8 mouse cellular contexts compared by ENCODE assay signal in the genomic region with DNA sequence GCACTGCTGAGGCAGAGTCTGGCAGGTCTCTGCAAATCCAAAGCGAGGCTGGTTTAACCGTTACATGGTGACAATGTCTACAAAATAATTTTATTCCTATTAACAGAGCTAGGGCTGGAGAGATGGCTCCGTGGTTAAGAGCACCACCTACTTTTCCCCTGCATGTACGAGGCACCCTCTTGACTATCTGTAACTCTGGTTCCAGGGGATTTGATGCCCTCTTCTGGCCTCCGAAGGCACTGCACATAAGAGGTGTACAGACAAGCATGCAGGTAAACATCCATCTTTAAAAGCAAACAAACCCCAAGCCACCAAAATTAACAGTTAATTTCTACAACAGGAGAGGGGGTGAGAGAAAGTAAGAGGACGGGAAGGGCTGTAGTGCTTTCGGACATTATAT. TPM values are rescaled to one million over a fixed set of nuclear protein-coding genes. Genes with fewer than 3 reads are reported as not detected.
DNase-seq lines count a peak whose midpoint lies in the region; ATAC-seq and TF ChIP-seq lines count a peak whose summit lies in the region.

No protein-coding gene starts in this region.

- peak overlapping the region; percentile 79; the same call in 1 of the 2 replicates for H3K9ac ChIP-seq in intestine, embryonic 16.5 days (ENCODE audit: low read depth, low read length)

- H3K27ac ChIP-seq in gastrocnemius, adult 2 months: no peak overlapping the region
- no peak overlapping the region for H3K27ac ChIP-seq in embryonic facial prominence, embryonic 10.5 days (replicated peaks)
- H3K27ac ChIP-seq in intestine, embryonic 16.5 days (ENCODE audit: low read length): no peak overlapping the region
- no peak overlapping the region for H3K27ac ChIP-seq in macrophage

- peaks cover 63% of the 10 kb centered on the region for H3K4me1 ChIP-seq in E14TG2a.4 (replicated peaks; ENCODE audit: low read depth, low read length)
- H3K4me1 ChIP-seq in embryonic facial prominence, embryonic 10.5 days: peaks cover 27% of the 10 kb centered on the region
- H3K4me1 ChIP-seq in intestine, embryonic 16.5 days (ENCODE audit: control insufficient read depth, insufficient read depth, low read length): peaks cover 11% of the 10 kb centered on the region

- DNase-seq in gastrocnemius, adult 2 months: no peak
- DNase-seq in gastrocnemius, adult 8-10 months (ENCODE audit: low spot score in 2 of 2): no peak
- DNase-seq in embryonic facial prominence, embryonic 10.5 days (ENCODE audit: low spot score): peak; percentile 35
- peak; percentile 53 for DNase-seq in testis, postnatal 10 days (ENCODE audit: low spot score)

- H3K27me3 ChIP-seq in E14TG2a.4 (ENCODE audit: insufficient read depth, low read length): no peaks in the 10 kb centered on the region
- no peaks in the 10 kb centered on the region for H3K27me3 ChIP-seq in embryonic facial prominence, embryonic 10.5 days (replicated peaks; ENCODE audit: low read depth, poor library complexity, severe bottlenecking)
- no peaks in the 10 kb centered on the region for H3K27me3 ChIP-seq in intestine, embryonic 16.5 days (replicated peaks; ENCODE audit: control insufficient read depth, insufficient read depth, low read length)

- peaks cover 92% of the 10 kb centered on the region for H3K79me2 ChIP-seq in macrophage (ENCODE audit: inconsistent target)

- TF ChIP-seq CTCF in gastrocnemius, adult 2 months (IDR thresholded peaks at IDR 0.05): peak; percentile 24; the same call in 1 of the 2 replicates
- TF ChIP-seq CTCF in E14TG2a.4 (conservative IDR thresholded peaks at IDR 0.05; ENCODE audit: low read length): peak; percentile 75

- 88% methylated on average over 7 of the region's 7 CpGs for WGBS in embryonic facial prominence, embryonic 10.5 days
- 72% methylated on average over 7 of the region's 7 CpGs for WGBS in intestine, embryonic 16.5 days
- WGBS in macrophage (ENCODE audit: missing documents): 89% methylated on average over 7 of the region's 7 CpGs

- H3K9me3 ChIP-seq in E14TG2a.4 (ENCODE audit: low read length): no peaks in the 10 kb centered on the region
- H3K9me3 ChIP-seq in embryonic facial prominence, embryonic 10.5 days: no peaks in the 10 kb centered on the region
- no peaks in the 10 kb centered on the region for H3K9me3 ChIP-seq in intestine, embryonic 16.5 days (ENCODE audit: control insufficient read depth, low read length)

- H3K4me2 ChIP-seq in intestine, embryonic 16.5 days (ENCODE audit: low read depth, low read length): peak overlapping the region; percentile 70

- H3K36me3 ChIP-seq in E14TG2a.4 (ENCODE audit: insufficient read depth, low read length): peaks cover 40% of the 10 kb centered on the region
- peaks cover 43% of the 10 kb centered on the region for H3K36me3 ChIP-seq in embryonic facial prominence, embryonic 10.5 days (replicated peaks)
- H3K36me3 ChIP-seq in intestine, embryonic 16.5 days (ENCODE audit: control insufficient read depth, insufficient read depth, low read length): 0 out of 2 replicates have a peak, but pooled peaks cover 7% of the 10 kb centered on the region
- no peaks in the 10 kb centered on the region for H3K36me3 ChIP-seq in macrophage (ENCODE audit: inconsistent target)

- intact Hi-C loops in gastrocnemius, adult 2 months (cut with DNase I): loop anchor here (5.0 kb wide), 1 partner anchor 121 kb away; the partner anchor contains the start of gene Btbd7

- peak overlapping the region; percentile 98 for H3K4me3 ChIP-seq in gastrocnemius, adult 2 months
- H3K4me3 ChIP-seq in E14TG2a.4 (replicated peaks; ENCODE audit: low read length) (peak overlapping the region; percentile 98), macrophage (ENCODE audit: inconsistent target) (peak overlapping the region; percentile 73; the same call in 1 of the 2 replicates)
- peak overlapping the region; percentile 81 for H3K4me3 ChIP-seq in embryonic facial prominence, embryonic 10.5 days
- peak overlapping the region; percentile 70 for H3K4me3 ChIP-seq in intestine, embryonic 16.5 days (ENCODE audit: low read length)

- no peak for ATAC-seq in intestine, embryonic 16.5 days
- ATAC-seq in inflammation-experienced regulatory T-cells, adult 6 months: no peak

RNA-seq across cellular contexts. Expression of gene Gm28051, which starts 1.3 kb away (rescaled TPM):
- total RNA-seq in gastrocnemius, adult 2 months (2021): not detected
- not detected for total RNA-seq in gastrocnemius, adult 8-10 months (2022)
- polyA plus RNA-seq in embryonic facial prominence, embryonic 10.5 days (2016; fragmentation: Nextera tagmentation; extraction: Ambion mirVana): not detected in 2 replicates
- not detected in 2 replicates for polyA plus RNA-seq in intestine, embryonic 16.5 days (2015; fragmentation: Nextera tagmentation; extraction: Ambion mirVana)
- total RNA-seq in macrophage (2018; cell fraction: chromatin; rRNA removed): not detected
- total RNA-seq in macrophage (2018; cell fraction: cytosol; rRNA removed): not detected
- not detected for total RNA-seq in macrophage (2018; cell fraction: nucleus; rRNA removed)
- polyA plus RNA-seq in macrophage (2018): not detected in 3 replicates
- polyA plus RNA-seq in inflammation-experienced regulatory T-cells, adult 6 months (2017; shearing (Covaris generic)): not detected

RNA-seq across cellular contexts. Expression of gene Gon7, which starts 1.3 kb away (rescaled TPM):
- total RNA-seq in gastrocnemius, adult 2 months (2021): 10 to 100 TPM in 1 of 2 experiments, 1 to 10 TPM in 1; 7.7 to 11.3 TPM
- total RNA-seq in gastrocnemius, adult 8-10 months (2022): 10 to 100 TPM; 10.3 to 12.0 (median 10.9) TPM
- 49.3 and 53.7 TPM in 2 replicates for polyA plus RNA-seq in embryonic facial prominence, embryonic 10.5 days (2016; fragmentation: Nextera tagmentation; extraction: Ambion mirVana)
- 26.7 and 30.0 TPM in 2 replicates for polyA plus RNA-seq in intestine, embryonic 16.5 days (2015; fragmentation: Nextera tagmentation; extraction: Ambion mirVana)
- total RNA-seq in macrophage (2018; cell fraction: chromatin; rRNA removed): 10 to 100 TPM in 22 of 26 experiments, 1 to 10 TPM in 4; 6.5 to 23.9 (median 13.9) TPM
- total RNA-seq in macrophage (2018; cell fraction: cytosol; rRNA removed): 10 to 100 TPM in 8 of 26 experiments, 1 to 10 TPM in 18; 7.2 to 12.6 (median 9.0) TPM
- 10 to 100 TPM in 19 of 26 experiments, 1 to 10 TPM in 7; 6.5 to 22.7 (median 15.9) TPM for total RNA-seq in macrophage (2018; cell fraction: nucleus; rRNA removed)
- polyA plus RNA-seq in macrophage (2018): 5.2 to 11.5 TPM (median 9.4 TPM) in 3 replicates
- polyA plus RNA-seq in inflammation-experienced regulatory T-cells, adult 6 months (2017; shearing (Covaris generic)): 10 to 100 TPM; 25.6 to 36.4 (median 26.0) TPM

RNA-seq across cellular contexts. Expression of gene Ubr7, which starts 1.5 kb away (rescaled TPM):
- 10 to 100 TPM; 14.1 to 15.6 TPM for total RNA-seq in gastrocnemius, adult 2 months (2021)
- 10 to 100 TPM; 16.0 to 16.9 (median 16.3) TPM for total RNA-seq in gastrocnemius, adult 8-10 months (2022)
- polyA plus RNA-seq in embryonic facial prominence, embryonic 10.5 days (2016; fragmentation: Nextera tagmentation; extraction: Ambion mirVana): 53.1 and 58.9 TPM in 2 replicates
- 32.5 and 33.6 TPM in 2 replicates for polyA plus RNA-seq in intestine, embryonic 16.5 days (2015; fragmentation: Nextera tagmentation; extraction: Ambion mirVana)
- total RNA-seq in macrophage (2018; cell fraction: chromatin; rRNA removed): 10 to 100 TPM in 10 of 26 experiments, 1 to 10 TPM in 16; 2.9 to 18.2 (median 8.2) TPM
- 10 to 100 TPM; 10.3 to 29.2 (median 22.4) TPM for total RNA-seq in macrophage (2018; cell fraction: cytosol; rRNA removed)
- total RNA-seq in macrophage (2018; cell fraction: nucleus; rRNA removed): 10 to 100 TPM in 18 of 26 experiments, 1 to 10 TPM in 8; 6.3 to 21.8 (median 13.2) TPM
- polyA plus RNA-seq in macrophage (2018): 11.5 to 23.4 TPM (median 20.9 TPM) in 3 replicates
- polyA plus RNA-seq in inflammation-experienced regulatory T-cells, adult 6 months (2017; shearing (Covaris generic)): 10 to 100 TPM; 22.6 to 27.0 (median 23.5) TPM

RNA-seq across cellular contexts. Expression of gene Gm20604, which starts 2.2 kb away (rescaled TPM):
- 1 to 10 TPM; 1.9 to 3.7 TPM for total RNA-seq in gastrocnemius, adult 2 months (2021)
- total RNA-seq in gastrocnemius, adult 8-10 months (2022): 1 to 10 TPM; 2.7 to 2.9 (median 2.9) TPM
- polyA plus RNA-seq in embryonic facial prominence, embryonic 10.5 days (2016; fragmentation: Nextera tagmentation; extraction: Ambion mirVana): 29.1 and 31.0 TPM in 2 replicates
- 17.7 and 19.0 TPM in 2 replicates for polyA plus RNA-seq in intestine, embryonic 16.5 days (2015; fragmentation: Nextera tagmentation; extraction: Ambion mirVana)
- total RNA-seq in macrophage (2018; cell fraction: chromatin; rRNA removed): 1 to 10 TPM; 1.1 to 7.9 (median 2.6) TPM
- 1 to 10 TPM; 3.1 to 6.8 (median 5.1) TPM for total RNA-seq in macrophage (2018; cell fraction: cytosol; rRNA removed)
- 10 to 100 TPM in 1 of 26 experiments, 1 to 10 TPM in 25; 2.1 to 10.3 (median 4.5) TPM for total RNA-seq in macrophage (2018; cell fraction: nucleus; rRNA removed)
- polyA plus RNA-seq in macrophage (2018): 4.1 to 7.2 TPM (median 4.5 TPM) in 3 replicates
- polyA plus RNA-seq in inflammation-experienced regulatory T-cells, adult 6 months (2017; shearing (Covaris generic)): 10 to 100 TPM in 1 of 3 experiments, 1 to 10 TPM in 2; 6.8 to 11.4 (median 8.3) TPM

RNA-seq across cellular contexts. Expression of gene Tmem251, which starts 12.7 kb away (rescaled TPM):
- total RNA-seq in gastrocnemius, adult 2 months (2021): 1 to 10 TPM; 2.3 to 3.5 TPM
- 1 to 10 TPM; 2.3 to 4.2 (median 2.5) TPM for total RNA-seq in gastrocnemius, adult 8-10 months (2022)
- polyA plus RNA-seq in embryonic facial prominence, embryonic 10.5 days (2016; fragmentation: Nextera tagmentation; extraction: Ambion mirVana): 9.7 and 11.2 TPM in 2 replicates
- 16.9 and 17.2 TPM in 2 replicates for polyA plus RNA-seq in intestine, embryonic 16.5 days (2015; fragmentation: Nextera tagmentation; extraction: Ambion mirVana)
- total RNA-seq in macrophage (2018; cell fraction: chromatin; rRNA removed): 10 to 100 TPM in 20 of 26 experiments, 1 to 10 TPM in 6; 2.8 to 25.3 (median 14.0) TPM
- total RNA-seq in macrophage (2018; cell fraction: cytosol; rRNA removed): 10 to 100 TPM in 23 of 26 experiments, 1 to 10 TPM in 3; 9.5 to 18.3 (median 13.8) TPM
- 10 to 100 TPM in 25 of 26 experiments, 1 to 10 TPM in 1; 4.4 to 35.3 (median 23.1) TPM for total RNA-seq in macrophage (2018; cell fraction: nucleus; rRNA removed)
- 11.4 to 13.5 TPM (median 12.9 TPM) in 3 replicates for polyA plus RNA-seq in macrophage (2018)
- polyA plus RNA-seq in inflammation-experienced regulatory T-cells, adult 6 months (2017; shearing (Covaris generic)): 10 to 100 TPM in 1 of 3 experiments, 1 to 10 TPM in 2; 7.7 to 10.5 (median 9.7) TPM

Comparison
In these comparisons a context has a peak if more than half of its experiments do, and no peak if none do; other contexts are left out.
1. DNase-seq: peak in embryonic facial prominence, embryonic 10.5 days (single experiment) and testis, postnatal 10 days (single experiment); none in gastrocnemius, adult 2 months (single experiment) and gastrocnemius, adult 8-10 months (0 of 2).
2. Peak in every context shown above with its lines, with median percentiles within 50 percentile points of each other: H3K4me3 ChIP-seq.